In the genomic region with DNA sequence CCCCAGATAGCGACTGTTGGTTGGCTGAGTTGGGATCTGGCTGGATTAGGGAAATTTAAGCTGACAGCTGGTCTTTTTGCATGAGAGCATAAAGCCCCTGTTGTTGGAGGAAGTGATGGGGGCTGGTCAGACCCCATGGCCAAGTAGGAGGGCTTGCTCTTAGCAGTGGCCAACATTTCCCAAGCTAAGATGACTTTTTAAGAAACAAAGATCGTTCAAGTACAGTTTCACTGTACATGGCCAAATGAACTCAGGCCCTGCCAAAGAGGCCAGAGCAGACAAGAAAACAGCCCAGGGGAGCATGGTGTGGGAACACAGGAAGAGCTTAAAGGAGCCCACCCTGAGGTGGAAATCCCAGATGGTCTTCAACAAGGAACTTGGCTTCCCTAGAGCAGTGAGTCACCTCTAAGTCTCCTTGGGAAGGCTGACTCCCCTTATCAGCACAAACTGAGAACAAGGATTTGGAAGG, we compare ENCODE assay signal across 9 mouse cellular contexts.
DNase-seq lines count a peak whose midpoint lies in the region; ATAC-seq lines count a peak whose summit lies in the region.
"Had no signal": no experiment of that assay in that cellular context is flagged by ENCODE, and none has a peak within 500 bp of the region (broad histone marks: within the 10 kb centered on the region; RNA-seq: fewer than 3 reads in every experiment).

No protein-coding gene starts in this region.

- no peak overlapping the region for H3K4me3 ChIP-seq in forebrain, embryonic 14.5 days (ENCODE audit: low read depth, low read length)
- H3K4me3 ChIP-seq in forebrain, embryonic 12.5 days (replicated peaks) = no peak overlapping the region

- H3K4me2 ChIP-seq in forebrain, embryonic 14.5 days (ENCODE audit: low read length) = no peak overlapping the region
- H3K4me2 ChIP-seq in forebrain, embryonic 12.5 days = no peak overlapping the region

- H3K9ac ChIP-seq in forebrain, embryonic 14.5 days (ENCODE audit: low read length) = no peak overlapping the region
- no peak overlapping the region for H3K9ac ChIP-seq in forebrain, embryonic 12.5 days

- no peaks in the 10 kb centered on the region for H3K27me3 ChIP-seq in forebrain, embryonic 14.5 days (replicated peaks; ENCODE audit: control insufficient read depth, insufficient read depth, low read length)
- 0 out of 2 replicates have a peak, but pooled peaks cover 2% of the 10 kb centered on the region for H3K27me3 ChIP-seq in forebrain, embryonic 12.5 days
- H3K27me3 ChIP-seq: CH12.LX had no signal

- WGBS in forebrain, embryonic 14.5 days = 60% methylated on average over 2 of the region's 2 CpGs
- 57% methylated on average over 2 of the region's 2 CpGs for WGBS in forebrain, embryonic 12.5 days

- peak; percentile 34 for DNase-seq in forebrain, embryonic 14.5 days (ENCODE audit: low spot score)
- DNase-seq in right cerebral cortex, postnatal 10 days (ENCODE audit: low spot score in 2 of 2) = peak; percentile 53 to 62
- DNase-seq in right cerebral cortex, postnatal 25 days = no peak
- DNase-seq in layer of hippocampus, postnatal 36 days = peak; percentile 11 to 20
- DNase-seq in spleen, postnatal 10 days (ENCODE audit: low spot score in 2 of 2) = no peak
- no peak for DNase-seq in adipocyte (ENCODE audit: low spot score)
- DNase-seq in spleen, adult 18-20 months = no peak

- no peaks in the 10 kb centered on the region for H3K36me3 ChIP-seq in forebrain, embryonic 14.5 days (ENCODE audit: control insufficient read depth, insufficient read depth, low read length)
- H3K36me3 ChIP-seq in forebrain, embryonic 12.5 days (replicated peaks) = no peaks in the 10 kb centered on the region

- peaks cover 6% of the 10 kb centered on the region for H3K4me1 ChIP-seq in forebrain, embryonic 14.5 days (ENCODE audit: control insufficient read depth, insufficient read depth, low read length)
- H3K4me1 ChIP-seq in forebrain, embryonic 12.5 days = peaks cover 11% of the 10 kb centered on the region; the same call in 1 of the 2 replicates

- no peak overlapping the region for H3K27ac ChIP-seq in forebrain, embryonic 14.5 days (ENCODE audit: low read depth, low read length)
- H3K27ac ChIP-seq in forebrain, embryonic 12.5 days = no peak overlapping the region

- peak; percentile 48; the same call in 1 of the 2 replicates for ATAC-seq in forebrain, embryonic 14.5 days
- no peak for ATAC-seq in forebrain, embryonic 12.5 days (ENCODE audit: low FRiP score)

- H3K9me3 ChIP-seq in forebrain, embryonic 14.5 days (replicated peaks; ENCODE audit: control insufficient read depth, low read length) = 0 out of 2 replicates have a peak, but pooled peaks cover 3% of the 10 kb centered on the region
- no peaks in the 10 kb centered on the region for H3K9me3 ChIP-seq in forebrain, embryonic 12.5 days

Comparison
In these comparisons a context has a peak if more than half of its experiments do, and no peak if none do; other contexts are left out.
1. DNase-seq: peak in forebrain, embryonic 14.5 days (single experiment), right cerebral cortex, postnatal 10 days (2 of 2) and layer of hippocampus, postnatal 36 days (2 of 2); none in right cerebral cortex, postnatal 25 days (single experiment), spleen, postnatal 10 days (0 of 2), adipocyte (single experiment) and spleen, adult 18-20 months (0 of 2).